Mouse (Mus musculus): ENCODE measurements around the gene Alg12. TPM values are rescaled to one million over a fixed set of nuclear protein-coding genes. Genes with fewer than 3 reads are reported as not detected.
"Not testable (repeated sequence)": the region's sequence is repeated elsewhere in the genome, so short reads cannot be mapped to it uniquely, and the experiment has no call there.

Gene Alg12
- polyA plus RNA-seq, 1 experiment from 2014 or later: 11.8 TPM

- not testable (repeated sequence) for H3K4me1 ChIP-seq (ENCODE audit: control insufficient read depth, insufficient read depth, low read length); DNase-seq (ENCODE audit: low spot score); H3K4me2 ChIP-seq (ENCODE audit: low read depth, low read length); H3K9ac ChIP-seq (ENCODE audit: low read depth, low read length); H3K27ac ChIP-seq (replicated peaks; ENCODE audit: low read depth, low read length); H3K36me3 ChIP-seq (ENCODE audit: control insufficient read depth, insufficient read depth, low read length); H3K4me3 ChIP-seq (ENCODE audit: low read depth, low read length); ATAC-seq (ENCODE audit: low read depth); H3K9me3 ChIP-seq (ENCODE audit: control insufficient read depth, low read length); H3K27me3 ChIP-seq (replicated peaks; ENCODE audit: control insufficient read depth, insufficient read depth, low read length)
- 81% methylated on average over 5 of the region's 5 CpGs for WGBS
Observed at GRCm38 (mm10) chr15:88794729-88795128, 24.4 kb downstream of the Alg12 start.

- Histone ChIP-seq H3K27ac (replicated peaks; ENCODE audit: low read depth, low read length) (no peak overlapping the region), H3K4me2 (ENCODE audit: low read depth, low read length) (no peak overlapping the region), H3K27me3 (replicated peaks; ENCODE audit: control insufficient read depth, insufficient read depth, low read length) (no peaks in the 10 kb centered on the region), H3K9ac (ENCODE audit: low read depth, low read length) (no peak overlapping the region), H3K9me3 (ENCODE audit: control insufficient read depth, low read length) (0 out of 2 replicates have a peak, but pooled peaks cover 4% of the 10 kb centered on the region), H3K36me3 (ENCODE audit: control insufficient read depth, insufficient read depth, low read length) (peaks cover 2% of the 10 kb centered on the region; the same call in 1 of the 2 replicates), H3K4me1 (ENCODE audit: control insufficient read depth, insufficient read depth, low read length) (no peaks in the 10 kb centered on the region), H3K4me3 (ENCODE audit: low read depth, low read length) (no peak overlapping the region)
- ATAC-seq (ENCODE audit: low read depth) (no peak), DNase-seq (ENCODE audit: low spot score) (no peak)
- 89% methylated on average over 4 of the region's 4 CpGs for WGBS
Observed at GRCm38 (mm10) chr15:88792140-88792850, 26.8 kb downstream of the Alg12 start.

DNA sequence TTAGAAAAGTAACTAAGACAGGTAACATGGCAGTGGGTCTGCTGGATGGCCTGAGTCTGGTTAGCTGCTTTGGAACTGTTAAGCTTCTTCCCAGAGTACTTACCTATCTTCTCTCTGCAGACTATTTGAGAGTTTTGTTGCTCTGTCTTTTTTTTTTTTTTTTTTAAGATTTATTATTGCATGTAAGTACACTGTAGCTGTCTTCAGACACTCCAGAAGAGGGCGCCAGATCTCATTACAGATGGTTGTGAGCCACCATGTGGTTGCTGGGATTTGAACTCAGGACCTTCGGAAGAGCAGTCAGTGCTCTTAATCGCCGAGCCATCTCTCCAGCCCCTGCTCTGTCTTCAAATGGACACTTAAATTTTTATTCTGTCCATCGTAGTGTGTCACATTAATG lies 44.5 kb downstream of the Alg12 start:
- H3K9me3 ChIP-seq (ENCODE audit: control insufficient read depth, low read length); H3K4me1 ChIP-seq (ENCODE audit: control insufficient read depth, insufficient read depth, low read length); H3K4me2 ChIP-seq (ENCODE audit: low read depth, low read length); H3K4me3 ChIP-seq (ENCODE audit: low read depth, low read length); DNase-seq (ENCODE audit: low spot score); H3K27ac ChIP-seq (replicated peaks; ENCODE audit: low read depth, low read length); H3K27me3 ChIP-seq (replicated peaks; ENCODE audit: control insufficient read depth, insufficient read depth, low read length); H3K9ac ChIP-seq (ENCODE audit: low read depth, low read length); ATAC-seq (ENCODE audit: low read depth): not testable (repeated sequence)
- peaks cover 29% of the 10 kb centered on the region for H3K36me3 ChIP-seq (ENCODE audit: control insufficient read depth, insufficient read depth, low read length)
- 86% methylated on average over 5 of the region's 5 CpGs for WGBS

- ATAC-seq (ENCODE audit: low read depth) (no peak), DNase-seq (ENCODE audit: low spot score) (no peak)
- Histone ChIP-seq H3K36me3 (ENCODE audit: control insufficient read depth, insufficient read depth, low read length) (peaks cover 33% of the 10 kb centered on the region), H3K4me3 (ENCODE audit: low read depth, low read length) (no peak overlapping the region), H3K9me3 (ENCODE audit: control insufficient read depth, low read length) (no peaks in the 10 kb centered on the region), H3K27me3 (replicated peaks; ENCODE audit: control insufficient read depth, insufficient read depth, low read length) (no peaks in the 10 kb centered on the region), H3K9ac (ENCODE audit: low read depth, low read length) (no peak overlapping the region), H3K4me2 (ENCODE audit: low read depth, low read length) (no peak overlapping the region), H3K4me1 (ENCODE audit: control insufficient read depth, insufficient read depth, low read length) (no peaks in the 10 kb centered on the region), H3K27ac (replicated peaks; ENCODE audit: low read depth, low read length) (no peak overlapping the region)
- WGBS: 80% methylated on average over 1 of the region's 1 CpGs
Observed at GRCm38 (mm10) chr15:88768537-88768936, 50.6 kb downstream of the Alg12 start.

- not testable (repeated sequence) for H3K27me3 ChIP-seq (replicated peaks; ENCODE audit: control insufficient read depth, insufficient read depth, low read length); H3K27ac ChIP-seq (replicated peaks; ENCODE audit: low read depth, low read length); ATAC-seq (ENCODE audit: low read depth); H3K9me3 ChIP-seq (ENCODE audit: control insufficient read depth, low read length); H3K4me3 ChIP-seq (ENCODE audit: low read depth, low read length); DNase-seq (ENCODE audit: low spot score); H3K4me1 ChIP-seq (ENCODE audit: control insufficient read depth, insufficient read depth, low read length); H3K9ac ChIP-seq (ENCODE audit: low read depth, low read length); H3K4me2 ChIP-seq (ENCODE audit: low read depth, low read length)
- WGBS: 94% methylated on average over 2 of the region's 2 CpGs
- H3K36me3 ChIP-seq (ENCODE audit: control insufficient read depth, insufficient read depth, low read length): peaks cover 49% of the 10 kb centered on the region
Observed at GRCm38 (mm10) chr15:88766139-88766538, 53.0 kb downstream of the Alg12 start.

- Histone ChIP-seq H3K4me1 (ENCODE audit: control insufficient read depth, insufficient read depth, low read length) (no peaks in the 10 kb centered on the region), H3K27me3 (replicated peaks; ENCODE audit: control insufficient read depth, insufficient read depth, low read length) (no peaks in the 10 kb centered on the region), H3K9me3 (ENCODE audit: control insufficient read depth, low read length) (no peaks in the 10 kb centered on the region), H3K9ac (ENCODE audit: low read depth, low read length) (no peak overlapping the region), H3K36me3 (ENCODE audit: control insufficient read depth, insufficient read depth, low read length) (peaks cover 76% of the 10 kb centered on the region), H3K27ac (replicated peaks; ENCODE audit: low read depth, low read length) (no peak overlapping the region), H3K4me3 (ENCODE audit: low read depth, low read length) (no peak overlapping the region), H3K4me2 (ENCODE audit: low read depth, low read length) (no peak overlapping the region)
- ATAC-seq (ENCODE audit: low read depth): no peak
- 97% methylated on average over 4 of the region's 4 CpGs for WGBS
- DNase-seq (ENCODE audit: low spot score): no peak
Observed at GRCm38 (mm10) chr15:88761551-88761950, 57.6 kb downstream of the Alg12 start.

DNA sequence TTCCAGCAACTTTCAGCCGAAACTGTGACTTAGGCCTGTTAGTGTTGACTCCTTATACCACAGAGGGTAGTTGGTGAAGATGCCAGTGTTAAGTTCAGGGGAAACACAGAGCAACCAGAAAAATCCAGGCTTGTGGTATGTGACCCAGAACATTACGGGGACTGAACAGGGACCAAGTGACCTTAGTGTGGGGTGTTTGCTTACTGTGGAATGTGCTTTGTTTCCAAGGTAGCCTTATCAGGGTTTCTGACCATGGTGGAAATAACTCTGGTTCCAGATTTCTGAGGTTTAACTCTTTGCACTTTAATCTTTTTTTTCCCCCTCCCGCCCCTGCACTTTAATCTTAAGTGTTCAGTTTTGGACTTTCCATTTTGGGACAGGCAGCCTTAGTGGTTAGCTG lies 61.1 kb downstream of the Alg12 start:
- Histone ChIP-seq H3K4me2 (ENCODE audit: low read depth, low read length) (no peak overlapping the region), H3K9ac (ENCODE audit: low read depth, low read length) (no peak overlapping the region), H3K4me3 (ENCODE audit: low read depth, low read length) (no peak overlapping the region), H3K4me1 (ENCODE audit: control insufficient read depth, insufficient read depth, low read length) (peaks cover 3% of the 10 kb centered on the region; the same call in 1 of the 2 replicates), H3K9me3 (ENCODE audit: control insufficient read depth, low read length) (no peaks in the 10 kb centered on the region), H3K36me3 (ENCODE audit: control insufficient read depth, insufficient read depth, low read length) (peaks cover 70% of the 10 kb centered on the region), H3K27me3 (replicated peaks; ENCODE audit: control insufficient read depth, insufficient read depth, low read length) (no peaks in the 10 kb centered on the region), H3K27ac (replicated peaks; ENCODE audit: low read depth, low read length) (no peak overlapping the region)
- no peak for DNase-seq (ENCODE audit: low spot score)
- WGBS: 87% methylated on average over 3 of the region's 3 CpGs
- no peak for ATAC-seq (ENCODE audit: low read depth)

DNA sequence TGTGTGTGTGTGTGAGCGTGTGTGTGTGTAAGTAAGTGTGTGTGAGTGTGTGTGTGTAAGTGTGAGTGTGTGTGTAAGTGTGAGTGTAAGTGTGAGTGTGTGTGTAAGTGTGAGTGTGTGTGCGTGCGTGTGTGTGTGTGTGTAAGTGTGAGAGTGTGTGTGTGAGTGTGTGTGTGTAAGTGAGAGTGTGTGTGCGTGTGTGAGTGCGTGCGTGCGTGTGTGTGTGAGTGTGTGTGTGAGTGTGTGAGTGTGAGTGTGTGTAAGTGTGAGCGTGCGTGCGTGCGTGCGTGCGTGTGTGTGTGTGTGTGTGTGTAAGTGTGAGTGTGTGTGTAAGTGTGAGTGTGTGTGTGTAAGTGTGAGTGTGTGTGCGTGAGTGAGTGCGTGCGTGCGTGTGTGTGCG lies 63.4 kb downstream of the Alg12 start:
- no peak overlapping the region for H3K9ac ChIP-seq (ENCODE audit: low read depth, low read length)
- no peak overlapping the region for H3K27ac ChIP-seq (replicated peaks; ENCODE audit: low read depth, low read length)
- ATAC-seq (ENCODE audit: low read depth) (no peak), DNase-seq (ENCODE audit: low spot score) (no peak)
- peaks cover 50% of the 10 kb centered on the region for H3K36me3 ChIP-seq (ENCODE audit: control insufficient read depth, insufficient read depth, low read length)
- H3K4me3 ChIP-seq (ENCODE audit: low read depth, low read length): no peak overlapping the region
- H3K4me2 ChIP-seq (ENCODE audit: low read depth, low read length): no peak overlapping the region
- peaks cover 6% of the 10 kb centered on the region; the same call in 1 of the 2 replicates for H3K4me1 ChIP-seq (ENCODE audit: control insufficient read depth, insufficient read depth, low read length)
- H3K9me3 ChIP-seq (ENCODE audit: control insufficient read depth, low read length): no peaks in the 10 kb centered on the region
- no peaks in the 10 kb centered on the region for H3K27me3 ChIP-seq (replicated peaks; ENCODE audit: control insufficient read depth, insufficient read depth, low read length)
- WGBS: 96% methylated on average over 18 of the region's 18 CpGs

All from embryonic facial prominence, embryonic 14.5 days (tissue).